Mouse (Mus musculus): ENCODE measurements around the gene Trpm2.
"Not testable (repeated sequence)": the region's sequence is repeated elsewhere in the genome, so short reads cannot be mapped to it uniquely, and the experiment has no call there.

The Trpm2 gene

GRCm38 (mm10) chr10:77970481-77970880 lies at the start of gene Trpm2:
TSS of gene Trpm2 (minus strand) at chr10:77970563.
- no peak for DNase-seq (ENCODE audit: low read depth)

GRCm38 (mm10) chr10:78019984-78020383 lies 49.6 kb upstream of the Trpm2 start:
- DNase-seq (ENCODE audit: low read depth) = not testable (repeated sequence)

GRCm38 (mm10) chr10:78019291-78019690 lies 48.9 kb upstream of the Trpm2 start:
- DNase-seq (ENCODE audit: low read depth) = no peak

GRCm38 (mm10) chr10:78018797-78019203 lies 48.4 kb upstream of the Trpm2 start:
- DNase-seq (ENCODE audit: low read depth) = peak; percentile 49

- no peak for DNase-seq (ENCODE audit: low read depth)
Observed at GRCm38 (mm10) chr10:78016366-78016765, 46.0 kb upstream of the Trpm2 start.

- peak; percentile 26 for DNase-seq (ENCODE audit: low read depth)
Observed at GRCm38 (mm10) chr10:78015489-78015888, 45.1 kb upstream of the Trpm2 start.

- DNase-seq (ENCODE audit: low read depth) = peak; percentile 32
Observed at GRCm38 (mm10) chr10:78012661-78013495, 42.5 kb upstream of the Trpm2 start.

- DNase-seq (ENCODE audit: low read depth) = not testable (repeated sequence)
Observed at GRCm38 (mm10) chr10:78011116-78011515, 40.8 kb upstream of the Trpm2 start.

GRCm38 (mm10) chr10:78010335-78010734 lies 40.0 kb upstream of the Trpm2 start:
- no peak for DNase-seq (ENCODE audit: low read depth)

- no peak for DNase-seq (ENCODE audit: low read depth)
Observed at GRCm38 (mm10) chr10:78009945-78010293, 39.6 kb upstream of the Trpm2 start, which contains the start of gene Pfkl. TSS of gene Pfkl (minus strand) at chr10:78010083.

GRCm38 (mm10) chr10:78009184-78009944 lies 39.0 kb upstream of the Trpm2 start:
- peak; percentile 77 for DNase-seq (ENCODE audit: low read depth)

DNA sequence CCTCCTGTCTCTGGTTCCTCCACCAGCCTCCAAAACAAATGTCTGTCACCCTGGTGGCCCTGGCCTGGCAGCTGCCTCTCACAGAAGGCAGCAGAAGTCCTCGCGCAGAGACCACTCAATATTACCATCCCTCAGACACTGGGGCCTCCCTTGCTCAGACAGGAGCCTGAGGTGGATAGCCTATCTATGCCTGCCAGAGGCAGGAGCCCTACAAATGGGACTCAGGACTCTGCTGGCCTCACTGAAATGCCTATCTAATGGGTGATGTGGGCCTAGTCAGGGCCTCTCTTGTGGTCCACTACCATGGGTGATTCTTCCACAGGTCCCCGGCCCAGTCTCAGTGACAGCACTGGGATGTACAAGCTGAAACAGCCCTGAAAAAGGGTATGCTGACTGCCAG lies 37.8 kb upstream of the Trpm2 start:
- no peak for DNase-seq (ENCODE audit: low read depth)

DNA sequence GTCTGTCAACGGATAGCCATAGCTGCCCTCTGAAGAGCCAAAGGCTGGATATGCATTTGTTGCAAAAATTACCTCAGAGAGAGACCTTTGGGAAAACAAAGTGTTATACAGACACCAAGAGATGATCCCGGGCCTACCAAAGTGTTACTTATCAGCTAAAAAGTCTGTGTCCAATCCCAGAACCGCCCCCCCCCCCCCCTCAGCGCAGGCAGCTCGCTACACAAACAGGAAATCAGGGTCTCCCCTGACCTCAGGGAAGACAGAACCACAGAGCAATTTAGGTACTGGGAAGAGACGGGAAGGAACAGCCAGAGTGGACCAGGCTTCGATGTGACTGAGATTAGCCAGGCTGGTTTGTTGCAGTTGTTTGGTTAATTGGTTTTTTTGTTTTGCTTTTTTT lies 36.8 kb upstream of the Trpm2 start:
- DNase-seq (ENCODE audit: low read depth) = no peak

DNA sequence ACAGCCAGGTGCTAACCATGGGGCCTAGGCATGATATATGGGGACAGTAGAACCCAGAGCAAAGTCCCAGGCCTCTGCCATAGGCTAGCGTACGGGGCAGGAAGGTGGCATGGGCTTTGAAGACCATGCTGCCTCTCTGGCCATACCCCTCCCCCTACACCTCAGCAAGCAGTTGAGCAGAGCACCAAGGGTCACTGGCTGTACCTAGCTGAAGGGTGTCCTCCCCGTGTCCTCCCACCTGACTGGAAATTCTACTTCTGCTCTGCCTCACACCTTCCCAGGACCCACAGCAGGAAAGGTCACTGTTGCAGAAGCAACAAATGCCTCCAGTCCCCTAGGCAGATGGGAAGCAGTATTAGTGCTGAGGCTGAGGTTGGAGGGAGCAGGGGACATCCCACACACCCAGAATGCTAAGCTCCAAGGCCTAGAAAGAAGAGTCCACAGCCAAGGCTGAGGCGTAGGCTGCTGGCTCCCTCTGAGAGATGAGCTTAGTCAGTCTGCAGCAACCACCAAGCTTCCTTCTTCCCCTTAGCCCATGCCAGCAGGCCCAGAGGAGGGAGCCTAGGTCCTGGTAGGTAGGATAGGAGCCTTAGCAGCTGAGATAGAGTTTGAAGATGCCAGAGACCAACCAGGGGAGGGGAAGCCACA lies 35.6 kb upstream of the Trpm2 start:
- DNase-seq (ENCODE audit: low read depth) = no peak

GRCm38 (mm10) chr10:78004479-78005100 lies 34.2 kb upstream of the Trpm2 start:
- no peak for DNase-seq (ENCODE audit: low read depth)

GRCm38 (mm10) chr10:78002316-78002715 lies 32.0 kb upstream of the Trpm2 start:
- DNase-seq (ENCODE audit: low read depth) = no peak

DNA sequence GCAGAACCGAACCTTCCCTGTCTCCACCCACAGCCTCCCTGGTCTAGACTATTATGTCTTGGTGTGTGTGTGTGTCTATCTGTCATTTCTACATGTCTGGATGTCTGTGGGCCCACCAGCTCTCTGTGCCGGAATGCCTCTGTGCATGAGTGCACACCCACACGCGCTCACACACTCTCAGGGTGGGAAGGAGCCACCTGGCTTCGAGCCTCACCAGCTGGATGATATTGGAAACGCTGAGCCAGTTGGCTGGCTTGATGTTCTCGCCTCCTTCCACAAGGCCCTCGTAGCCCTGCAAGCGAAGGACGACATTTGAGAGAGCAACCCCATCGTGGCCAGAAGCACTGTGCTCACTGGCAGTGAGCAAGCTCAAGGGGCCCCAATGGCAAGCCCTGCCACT lies 31.4 kb upstream of the Trpm2 start:
- DNase-seq (ENCODE audit: low read depth) = no peak

DNA sequence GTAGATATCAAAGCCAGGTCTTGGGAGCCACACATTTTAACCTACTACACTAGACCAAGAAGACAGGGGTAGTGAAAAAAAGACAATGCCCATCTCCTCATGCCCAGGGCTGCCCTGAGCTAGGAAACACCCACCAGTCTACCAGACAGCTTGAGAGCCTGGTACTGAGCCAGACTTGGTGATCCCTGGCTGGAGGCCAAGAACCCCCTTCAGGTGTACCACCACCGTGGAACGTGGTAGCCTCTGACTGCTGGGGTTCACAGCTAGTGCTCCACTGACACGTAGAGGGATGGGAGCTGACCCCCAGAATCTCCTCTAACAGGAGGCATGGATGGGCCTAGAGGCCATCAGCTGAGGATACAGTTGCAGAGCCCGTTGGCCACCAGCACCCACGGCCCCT lies 29.8 kb upstream of the Trpm2 start:
- no peak for DNase-seq (ENCODE audit: low read depth)

DNA sequence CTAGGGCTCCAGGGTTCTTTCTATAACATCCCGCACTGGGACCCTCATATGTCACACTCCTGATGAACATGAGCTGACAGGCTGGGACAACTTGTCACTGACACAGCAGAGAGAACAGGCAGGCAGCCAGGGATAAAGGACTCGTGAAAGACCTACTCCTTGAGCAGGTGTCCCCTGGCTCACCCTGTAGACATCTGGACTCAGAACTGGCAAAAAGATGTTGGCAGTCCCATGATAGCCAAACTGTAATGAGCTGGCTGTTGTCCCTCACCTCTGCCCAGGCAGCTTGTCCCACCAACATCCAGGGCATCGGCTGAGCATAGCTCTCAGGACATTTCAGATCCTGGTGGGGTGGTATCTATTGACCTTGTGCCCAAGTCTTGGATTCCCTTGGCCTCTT lies 25.3 kb upstream of the Trpm2 start:
- DNase-seq (ENCODE audit: low read depth) = no peak

- DNase-seq (ENCODE audit: low read depth) = no peak
Observed at GRCm38 (mm10) chr10:77985775-77986174, 15.4 kb upstream of the Trpm2 start.

- peak; percentile 36 for DNase-seq (ENCODE audit: low read depth)
Observed at GRCm38 (mm10) chr10:77984660-77985059, 14.3 kb upstream of the Trpm2 start.
